Mouse (Mus musculus): Measurements from ENCODE around the gene Card19. TPM values are rescaled to one million over a fixed set of nuclear protein-coding genes. Genes with fewer than 3 reads are reported as not detected.

The Card19 gene
- 6.7 and 25.3 TPM in 2 replicates for total RNA-seq (2014; fragmentation: Nextera tagmentation)
- 11.8 and 16.6 TPM in 2 replicates for total RNA-seq (2017)

DNA sequence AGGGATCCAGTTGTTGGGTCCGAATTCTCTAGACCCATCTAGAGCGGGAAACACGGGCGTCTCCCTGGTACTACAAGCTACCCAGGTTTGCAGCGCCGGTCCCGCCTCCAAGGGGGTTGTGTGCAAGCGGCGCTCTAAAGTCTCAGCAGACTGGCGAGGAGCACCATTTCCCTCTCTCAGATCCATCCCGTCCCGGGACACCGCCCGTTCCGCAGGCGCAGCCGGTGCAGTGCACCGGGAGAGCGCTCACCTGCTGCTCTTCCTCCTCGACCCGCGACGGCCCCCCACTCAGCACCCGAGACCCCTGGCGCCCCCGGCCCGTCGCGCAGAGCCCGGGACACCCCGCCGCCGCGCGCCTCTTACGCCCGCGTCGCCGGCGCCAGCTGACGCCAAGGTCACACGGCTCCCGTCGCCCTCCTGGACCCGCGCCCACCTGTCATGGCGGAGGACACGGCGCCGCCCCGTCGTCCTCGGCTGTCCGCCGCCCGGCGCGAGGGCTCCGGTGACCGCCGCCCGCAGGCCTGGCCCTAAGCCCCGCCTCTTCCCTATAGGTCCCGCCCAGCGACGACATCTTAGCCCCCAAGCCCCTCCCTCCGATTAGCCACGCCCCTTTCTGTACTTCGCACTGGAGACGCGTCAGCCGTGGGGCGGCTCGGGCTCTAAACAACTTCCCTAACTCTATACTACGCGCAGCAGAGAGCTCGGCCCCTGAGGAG lies at the start of gene Card19:
TSS of gene Card19 (minus strand) at position 534 of the 716 bp plus-strand sequence.
- peak; percentile 90 for ATAC-seq (replicated peaks; ENCODE audit: low FRiP score, low TSS enrichment, poor library complexity, severe bottlenecking)

DNA sequence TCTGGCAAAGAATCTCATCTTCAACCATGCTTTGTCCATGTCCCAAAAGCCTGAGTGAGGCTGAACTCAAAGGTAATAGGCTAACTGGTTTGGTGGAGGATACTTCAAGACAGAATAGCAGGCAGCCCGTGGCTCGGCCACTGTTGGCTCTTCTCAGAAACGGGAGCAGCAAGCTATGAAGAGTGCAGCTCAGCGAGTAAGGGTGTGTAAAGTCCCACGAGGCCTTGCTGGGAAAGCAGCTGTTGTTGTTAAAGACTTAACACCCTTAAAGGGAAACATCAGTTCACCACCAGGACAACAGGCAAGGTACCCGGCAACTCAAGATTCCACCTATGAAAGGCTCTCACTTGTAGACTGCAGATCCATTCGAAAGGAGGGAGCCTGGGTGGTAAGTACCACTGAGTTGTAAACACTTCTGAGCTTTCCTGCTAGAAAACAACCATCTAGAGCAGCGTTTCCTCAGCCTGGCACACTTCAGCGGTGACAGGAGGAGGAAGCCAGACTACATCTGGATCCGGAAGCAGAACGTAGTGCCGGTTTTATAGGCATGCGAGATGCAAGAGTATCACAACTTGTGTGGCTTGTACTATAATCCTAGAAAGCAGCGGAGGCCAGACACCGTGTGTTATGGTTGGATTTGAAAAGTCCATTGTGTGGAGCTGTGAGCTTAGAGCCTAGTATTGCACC lies 44.3 kb upstream of the Card19 start:
- ATAC-seq (replicated peaks; ENCODE audit: low FRiP score, low TSS enrichment, poor library complexity, severe bottlenecking), result no peak

DNA sequence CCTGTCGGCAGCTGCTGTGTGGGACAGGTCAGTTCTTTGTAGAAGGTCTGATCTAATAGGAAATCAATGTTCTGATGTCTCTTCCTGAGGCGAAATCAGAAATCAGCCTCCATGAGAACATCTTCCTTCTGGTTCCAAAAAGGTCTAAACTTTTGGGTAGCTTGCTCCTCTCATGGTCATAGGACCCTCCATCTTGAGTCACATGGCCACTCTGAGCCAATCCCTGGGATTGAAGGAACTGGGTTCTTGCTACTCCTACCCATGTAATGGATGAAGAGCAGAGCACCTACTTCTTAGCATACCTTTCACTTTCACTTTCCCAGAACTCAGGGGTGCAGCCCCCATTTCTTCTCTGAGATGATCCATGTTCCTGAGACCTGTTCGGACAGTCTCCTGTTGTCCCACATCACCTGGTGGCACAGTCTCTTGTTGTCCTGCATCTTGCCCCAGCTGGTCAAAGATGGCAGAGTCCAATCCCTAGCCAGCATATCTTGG lies 42.0 kb upstream of the Card19 start:
- no peak for ATAC-seq (replicated peaks; ENCODE audit: low FRiP score, low TSS enrichment, poor library complexity, severe bottlenecking)

DNA sequence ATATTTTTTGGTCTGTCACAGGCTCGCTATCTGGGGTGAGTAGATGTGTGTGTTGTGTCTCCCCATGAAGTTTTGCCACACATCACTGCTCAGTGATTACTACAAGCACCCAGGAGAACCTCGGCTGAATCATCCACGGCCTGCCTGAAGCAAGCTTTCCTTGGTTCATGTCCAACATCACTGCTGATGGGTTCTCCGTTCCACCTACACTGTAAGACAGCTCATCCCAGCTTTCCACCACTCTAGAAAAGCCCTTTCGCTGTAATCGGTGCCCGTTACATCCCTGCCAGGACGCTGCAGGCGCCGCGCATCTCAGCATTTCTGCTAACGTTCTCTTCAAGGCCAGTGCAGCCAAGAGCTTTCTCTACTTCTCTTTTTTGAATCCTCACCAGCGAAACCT lies 36.9 kb upstream of the Card19 start:
- no peak for ATAC-seq (replicated peaks; ENCODE audit: low FRiP score, low TSS enrichment, poor library complexity, severe bottlenecking)

DNA sequence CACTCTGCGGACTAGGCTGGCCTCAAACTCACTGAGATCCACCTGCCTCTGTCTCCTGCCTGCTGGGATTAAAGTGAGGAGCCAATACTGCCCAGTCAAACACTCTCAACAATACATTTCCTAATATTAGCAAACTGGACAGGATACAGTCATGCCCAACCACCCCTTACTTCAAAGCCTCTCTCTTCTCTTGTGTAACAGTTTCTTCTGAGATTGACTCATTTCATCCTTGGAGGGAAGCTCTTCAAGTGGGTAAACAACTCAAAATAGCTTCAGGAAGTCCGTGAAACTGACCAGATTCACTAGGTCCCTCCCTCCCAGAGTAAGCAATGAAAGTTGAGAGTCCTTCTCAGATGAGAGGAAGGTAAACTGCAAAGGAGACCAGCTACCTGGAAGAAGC lies 36.3 kb upstream of the Card19 start:
- no peak for ATAC-seq (replicated peaks; ENCODE audit: low FRiP score, low TSS enrichment, poor library complexity, severe bottlenecking)

DNA sequence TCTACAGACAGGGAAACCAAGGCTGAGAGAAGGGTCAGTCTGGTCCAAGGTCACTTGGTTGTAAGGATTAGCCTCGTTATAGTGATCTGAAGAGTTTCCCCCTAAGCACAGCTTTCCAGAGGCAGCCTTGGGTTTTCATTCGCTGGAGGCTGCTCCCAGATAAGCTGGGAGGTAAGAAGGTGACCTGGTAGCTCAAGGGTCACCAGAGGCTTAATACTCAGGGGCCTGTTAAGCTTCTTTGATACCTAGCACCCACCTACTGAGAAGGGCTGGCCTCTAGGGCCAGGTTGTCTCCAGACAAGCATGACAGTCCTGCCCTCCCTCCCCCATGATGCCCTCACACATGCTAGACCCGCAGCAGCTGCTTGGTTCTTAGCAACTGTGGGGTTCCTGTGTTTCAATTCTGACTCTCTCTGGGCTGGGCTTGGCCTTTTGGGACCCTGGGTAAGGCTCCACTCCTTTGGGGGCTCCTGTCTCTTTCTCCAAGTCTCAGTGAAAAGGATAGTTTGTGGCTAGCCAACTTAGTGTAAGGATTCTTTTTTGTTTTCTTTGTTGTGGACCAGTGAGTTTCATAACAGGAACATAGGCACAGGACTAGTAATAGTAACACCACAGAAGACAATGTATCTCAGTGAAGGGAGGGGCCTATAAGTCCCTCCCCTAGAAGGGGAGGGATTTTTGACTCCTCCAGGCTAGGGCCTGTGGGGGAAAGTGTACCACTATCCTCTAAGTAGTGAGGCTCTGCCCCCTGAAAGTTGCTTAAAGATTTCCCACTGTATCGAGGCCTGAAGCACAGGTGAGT lies 35.1 kb upstream of the Card19 start:
- no peak for ATAC-seq (replicated peaks; ENCODE audit: low FRiP score, low TSS enrichment, poor library complexity, severe bottlenecking)

DNA sequence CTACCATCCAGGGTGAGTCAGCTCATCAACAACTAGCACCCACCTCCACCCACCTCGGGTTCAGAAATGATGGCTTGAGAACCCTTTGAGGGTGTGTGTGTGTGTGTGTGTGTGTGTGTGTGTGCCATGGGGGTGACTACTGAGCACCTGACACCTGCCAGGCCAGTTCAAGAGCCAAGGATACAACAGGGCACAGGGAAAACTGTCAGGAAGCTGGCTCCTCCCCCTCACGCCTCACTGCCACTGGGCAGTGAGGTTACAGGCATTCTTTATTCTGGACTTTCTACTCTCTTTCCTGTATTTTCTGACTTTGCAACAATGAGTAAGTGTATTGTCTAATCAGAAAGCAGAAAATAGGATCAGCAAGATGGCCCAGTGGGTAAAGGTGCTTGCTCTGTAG lies 33.8 kb upstream of the Card19 start:
- no peak for ATAC-seq (replicated peaks; ENCODE audit: low FRiP score, low TSS enrichment, poor library complexity, severe bottlenecking)

DNA sequence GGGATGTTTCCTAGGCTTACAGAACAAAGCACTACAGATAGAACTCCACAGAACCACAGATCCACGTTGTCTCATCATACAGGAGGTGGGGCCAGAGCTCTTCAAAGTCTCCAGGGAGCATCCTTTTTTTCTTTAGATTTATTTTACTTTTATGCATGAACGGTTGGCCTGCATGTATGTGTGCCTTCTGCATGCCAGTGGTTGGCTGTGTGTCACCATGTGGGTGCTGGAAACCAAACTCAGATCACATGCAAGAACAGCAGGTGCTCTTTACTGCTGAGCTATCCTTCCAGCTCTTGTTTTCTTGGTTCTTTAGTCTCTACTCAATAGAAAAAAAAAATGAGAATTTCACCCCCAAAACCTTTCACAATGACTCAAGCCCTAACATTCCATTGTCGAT lies 33.1 kb upstream of the Card19 start:
- ATAC-seq (replicated peaks; ENCODE audit: low FRiP score, low TSS enrichment, poor library complexity, severe bottlenecking), result no peak

DNA sequence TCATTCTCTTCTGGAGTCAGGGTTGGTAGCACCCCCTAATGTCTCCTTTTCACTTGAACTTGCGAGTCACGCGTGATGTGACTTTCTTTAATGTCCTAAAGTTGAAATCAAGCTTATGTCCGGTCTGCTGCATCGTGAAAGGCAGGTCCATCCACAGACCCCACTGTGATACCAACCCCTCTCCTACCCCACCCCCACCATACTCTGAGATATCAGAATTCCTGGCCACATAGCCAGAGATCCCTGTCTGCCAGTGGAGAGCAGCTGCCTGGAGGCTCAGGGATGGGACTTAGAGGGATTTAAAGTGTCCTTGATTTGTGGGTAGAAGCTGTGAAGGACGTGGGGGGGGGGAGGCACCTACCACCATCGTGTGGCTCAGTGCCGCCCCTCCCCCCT lies 32.6 kb upstream of the Card19 start, which contains the start of gene Susd3:
TSS of gene Susd3 (minus strand) at position 240 of the 396 bp plus-strand sequence.
- ATAC-seq (replicated peaks; ENCODE audit: low FRiP score, low TSS enrichment, poor library complexity, severe bottlenecking), result no peak

DNA sequence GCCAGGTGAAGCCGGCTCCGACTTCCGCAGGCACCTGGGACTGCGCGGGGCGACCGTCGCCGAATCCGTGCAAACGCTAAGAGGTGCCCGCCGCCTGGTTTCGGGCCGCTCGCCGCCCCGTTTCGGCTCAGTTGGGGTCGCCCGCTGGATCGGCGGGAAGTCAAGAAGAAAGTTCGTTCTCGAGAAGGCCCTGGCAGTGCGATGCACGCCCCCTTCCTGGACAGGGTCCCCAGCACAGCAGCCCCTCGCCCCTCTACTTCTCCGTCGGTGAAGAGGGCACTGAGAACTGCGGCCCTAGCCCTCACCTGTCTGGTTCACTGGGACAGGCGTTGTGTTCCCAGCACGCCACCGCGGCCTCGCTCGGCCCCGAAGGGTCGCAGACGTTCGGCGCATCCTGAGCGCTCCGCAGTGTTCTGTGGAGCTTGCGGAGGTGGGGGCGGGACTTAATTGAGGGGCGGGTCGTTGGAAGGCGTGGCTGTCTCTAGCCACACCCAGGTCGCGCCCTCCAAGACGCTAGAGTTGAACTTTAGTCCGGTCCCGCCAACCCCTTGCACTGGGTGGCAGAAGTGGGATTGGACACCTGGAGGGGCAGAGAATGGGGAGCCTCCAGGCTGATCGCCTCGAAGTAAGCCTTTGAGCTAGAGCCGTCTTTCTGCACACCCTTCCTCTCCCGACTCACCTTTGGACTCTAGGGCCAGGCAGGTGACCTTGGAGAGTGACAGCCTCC lies 32.1 kb upstream of the Card19 start:
- ATAC-seq (replicated peaks; ENCODE audit: low FRiP score, low TSS enrichment, poor library complexity, severe bottlenecking), result peak; percentile 77

DNA sequence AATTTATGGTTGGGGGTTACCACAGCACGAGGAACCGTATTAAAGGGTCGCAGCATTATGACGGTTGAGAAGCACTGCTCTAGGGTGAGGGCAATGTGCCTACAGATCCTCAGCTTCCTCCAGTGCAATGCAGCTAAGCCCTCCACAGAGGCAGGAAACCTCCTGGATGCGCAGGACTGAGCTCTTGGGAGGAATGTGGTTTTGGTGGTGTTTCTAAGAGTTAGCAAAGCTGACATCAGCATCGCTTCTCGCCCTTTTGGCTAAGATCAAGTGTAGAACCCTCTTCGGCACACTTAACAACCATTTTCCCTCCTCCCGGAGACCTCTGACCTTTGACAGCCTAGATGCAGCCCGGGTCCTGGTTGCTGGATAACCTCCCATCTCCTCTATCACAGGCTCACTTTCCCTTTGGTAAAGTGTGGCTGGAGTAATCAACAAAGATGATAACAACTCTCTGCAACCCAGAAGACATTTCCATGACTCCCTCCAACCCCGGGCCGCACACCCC lies 31.4 kb upstream of the Card19 start:
- no peak for ATAC-seq (replicated peaks; ENCODE audit: low FRiP score, low TSS enrichment, poor library complexity, severe bottlenecking)

DNA sequence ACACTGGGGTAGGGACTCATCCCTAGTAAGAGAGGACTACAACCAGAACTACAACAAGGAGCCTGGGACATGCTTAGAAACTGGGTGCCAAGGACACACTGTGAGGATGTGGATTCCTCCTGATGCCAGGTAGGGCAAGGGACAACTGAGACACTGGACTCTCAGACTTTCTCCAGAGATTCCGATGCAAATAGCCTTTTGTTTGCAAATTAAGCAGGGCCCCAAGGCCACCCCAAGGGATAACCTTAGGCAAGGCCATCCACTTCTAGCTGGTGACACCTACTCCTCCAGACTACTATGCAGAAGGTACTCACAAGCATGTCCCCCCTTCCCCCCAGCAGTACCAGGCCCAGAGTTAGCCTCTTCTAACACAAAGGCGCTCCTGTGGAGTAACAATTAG lies 30.8 kb upstream of the Card19 start:
- no peak for ATAC-seq (replicated peaks; ENCODE audit: low FRiP score, low TSS enrichment, poor library complexity, severe bottlenecking)

DNA sequence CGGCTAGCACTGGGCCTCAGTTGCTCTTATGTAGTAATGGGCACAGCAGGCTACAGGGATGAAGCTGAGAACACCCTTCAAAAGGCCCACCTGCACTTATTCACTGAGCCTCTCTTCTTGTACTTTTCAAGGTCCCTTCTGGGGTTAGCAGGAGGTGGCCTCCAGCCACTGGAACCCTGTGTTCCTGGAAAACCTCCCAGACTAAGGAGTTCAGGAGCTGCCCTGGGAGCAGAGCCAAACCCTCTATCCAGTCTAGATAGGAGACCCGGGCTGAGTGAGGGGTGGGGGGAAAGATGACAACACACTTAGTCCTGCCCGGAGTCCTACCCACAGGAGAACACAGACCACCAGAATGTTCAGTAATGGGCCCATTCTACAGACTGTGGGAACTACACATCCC lies 30.2 kb upstream of the Card19 start:
- ATAC-seq (replicated peaks; ENCODE audit: low FRiP score, low TSS enrichment, poor library complexity, severe bottlenecking), result no peak

DNA sequence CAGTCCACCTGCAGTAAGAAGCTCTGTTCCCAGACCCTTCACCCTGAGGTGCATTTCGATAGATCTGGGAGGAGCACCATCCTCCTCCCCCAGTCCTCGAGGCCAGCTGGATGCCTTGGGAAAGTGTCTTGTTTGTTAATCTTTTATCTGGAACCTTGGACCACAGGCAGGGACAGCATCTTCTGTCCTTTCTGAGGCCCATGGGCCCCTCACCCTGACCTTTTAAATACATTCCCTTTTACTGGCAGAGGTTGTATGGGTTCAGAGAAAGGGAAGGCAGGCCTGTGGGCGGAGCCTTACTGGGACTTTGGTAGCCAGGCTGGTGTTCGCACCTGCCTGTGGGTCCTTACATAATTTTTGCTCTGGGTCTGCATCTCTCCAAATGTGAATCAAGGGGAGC lies 29.4 kb upstream of the Card19 start:
- ATAC-seq (replicated peaks; ENCODE audit: low FRiP score, low TSS enrichment, poor library complexity, severe bottlenecking), result no peak

DNA sequence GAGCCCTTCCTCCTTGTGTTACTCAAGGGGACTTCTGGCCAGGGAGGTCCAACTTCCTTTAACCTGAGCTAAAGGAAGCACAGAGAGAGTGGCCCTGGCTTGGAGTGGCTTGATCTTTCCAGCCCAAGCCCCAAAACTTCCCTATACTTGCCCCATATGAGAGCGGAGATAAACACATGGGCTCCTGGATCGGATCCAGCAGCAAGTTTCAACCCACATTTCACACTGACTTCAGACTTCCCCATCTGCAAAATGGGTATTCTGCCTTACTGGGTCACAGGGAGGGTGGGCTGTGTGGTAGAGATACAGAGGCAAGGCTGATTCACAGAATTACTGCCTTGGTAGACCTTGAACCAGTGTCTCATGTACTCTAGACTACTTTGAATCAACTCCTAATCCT lies 27.7 kb upstream of the Card19 start:
- peak; percentile 20 for ATAC-seq (replicated peaks; ENCODE audit: low FRiP score, low TSS enrichment, poor library complexity, severe bottlenecking)

DNA sequence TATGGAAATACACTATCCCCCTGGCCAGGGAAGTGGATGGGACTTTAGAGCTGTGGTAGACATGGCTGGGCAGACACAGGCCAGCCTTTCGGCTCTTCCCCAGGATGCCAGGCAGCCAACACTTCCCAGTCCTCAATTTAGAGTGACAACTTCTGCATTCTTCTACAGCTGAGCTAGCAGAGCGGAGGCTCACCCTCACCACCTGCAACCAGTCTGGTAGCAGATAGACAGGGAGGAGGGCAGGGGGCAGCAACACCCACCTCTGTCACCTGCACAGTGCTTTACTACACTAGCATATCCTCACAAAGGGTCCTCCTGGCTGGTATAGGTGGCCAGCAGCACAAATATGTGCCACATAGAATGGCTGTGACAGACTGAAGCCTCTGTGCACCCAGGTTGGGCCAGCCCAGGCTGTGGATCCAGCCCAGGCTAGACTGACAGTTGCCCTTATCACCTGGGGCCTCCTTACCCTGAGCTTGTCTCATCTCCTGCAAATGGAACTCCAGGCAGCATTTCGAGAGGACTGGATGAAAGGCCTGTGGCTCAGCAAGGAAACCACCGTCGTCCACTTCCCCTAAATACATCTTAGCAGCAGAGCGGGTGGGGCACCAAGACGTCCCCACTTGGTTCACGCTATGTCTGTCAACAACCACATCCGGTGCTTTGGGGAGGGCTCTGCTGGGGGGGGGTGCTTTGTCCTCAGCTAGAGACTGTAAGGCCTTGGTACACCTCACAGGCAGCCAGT lies 26.7 kb upstream of the Card19 start:
- ATAC-seq (replicated peaks; ENCODE audit: low FRiP score, low TSS enrichment, poor library complexity, severe bottlenecking), result peak; percentile 87

DNA sequence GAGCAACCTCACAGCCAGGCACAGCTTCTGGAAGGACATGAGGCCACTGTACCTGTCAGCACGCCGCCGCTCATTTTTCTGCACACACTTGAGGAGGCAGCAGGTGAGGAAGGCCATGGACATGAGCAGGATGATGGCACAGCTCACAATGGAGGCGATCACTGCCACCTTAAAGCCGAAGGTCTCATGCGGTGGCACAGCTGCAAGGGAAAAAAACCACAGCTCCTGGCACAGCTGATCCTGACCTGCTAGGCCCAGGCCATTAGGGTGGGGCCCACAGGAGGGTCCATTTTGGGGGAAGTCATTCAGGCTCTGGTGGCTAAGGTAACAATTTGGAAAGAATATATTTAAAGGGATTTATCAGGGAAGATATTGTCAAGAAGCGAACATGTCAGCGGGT lies 22.9 kb upstream of the Card19 start:
- ATAC-seq (replicated peaks; ENCODE audit: low FRiP score, low TSS enrichment, poor library complexity, severe bottlenecking), result no peak

DNA sequence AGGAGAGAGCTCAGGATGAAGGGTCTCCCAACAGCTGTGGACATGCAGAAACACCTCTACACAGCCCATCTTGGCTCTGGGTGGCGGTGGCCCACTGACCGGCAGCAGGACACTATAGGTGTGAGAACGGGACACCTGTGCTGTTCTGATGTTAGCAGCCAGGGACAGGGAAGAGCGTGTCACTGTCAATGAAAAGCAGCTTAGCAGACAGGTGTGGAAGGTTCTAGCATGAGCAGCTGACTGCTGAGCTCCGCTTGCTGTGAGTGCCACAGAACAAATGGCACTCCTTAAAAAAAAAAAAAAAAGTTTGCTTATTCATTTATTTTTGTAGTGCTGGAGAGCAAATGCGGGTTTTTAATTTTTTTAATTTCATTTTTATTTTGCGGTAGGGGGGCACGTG lies 21.8 kb upstream of the Card19 start:
- no peak for ATAC-seq (replicated peaks; ENCODE audit: low FRiP score, low TSS enrichment, poor library complexity, severe bottlenecking)

DNA sequence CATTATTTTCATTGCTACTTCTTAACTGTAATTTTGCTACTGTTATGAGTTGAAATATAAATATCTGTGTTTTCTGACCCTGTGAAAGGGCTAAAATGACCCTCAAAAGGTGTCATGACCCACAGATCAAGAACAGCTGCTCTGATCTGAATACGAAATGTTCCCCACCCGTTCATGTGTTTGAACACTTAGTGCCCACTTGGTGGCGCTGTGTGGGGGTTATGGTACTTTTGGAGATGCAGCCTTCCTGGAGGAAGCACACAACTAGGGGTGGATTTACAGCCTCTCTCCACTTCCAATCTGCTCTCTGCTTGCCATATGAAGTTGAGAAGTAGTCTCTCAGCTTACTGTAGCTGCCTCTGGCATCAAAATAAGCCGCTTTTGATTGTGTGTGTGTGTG lies 18.9 kb upstream of the Card19 start:
- no peak for ATAC-seq (replicated peaks; ENCODE audit: low FRiP score, low TSS enrichment, poor library complexity, severe bottlenecking)

Measured in megakaryocyte-erythroid progenitor cell, adult 5-6 weeks (primary cell).